Mouse (Mus musculus): Measurements from ENCODE around the gene Mc3r. TPM values are rescaled to one million over a fixed set of nuclear protein-coding genes. Genes with fewer than 3 reads are reported as not detected.

The Mc3r gene
- polyA plus RNA-seq, 1 experiment, result not detected

GRCm38 (mm10) chr2:172289632-172290031, 41.3 kb downstream of the Mc3r start:
- peaks cover 13% of the 10 kb centered on the region for H3K4me1 ChIP-seq (ENCODE audit: control insufficient read depth, insufficient read depth, low read length)
- no peak overlapping the region for H3K27ac ChIP-seq (ENCODE audit: insufficient read depth, low read depth, low read length)
- TF ChIP-seq CTCF (IDR thresholded peaks at IDR 0.05; ENCODE audit: insufficient read depth, low read depth, low read length), result no peak
- no peak for TF ChIP-seq POLR2A (IDR thresholded peaks at IDR 0.05; ENCODE audit: insufficient read depth, low read depth, low read length)
- WGBS, result 47% methylated on average over 1 of the region's 1 CpGs
- H3K4me3 ChIP-seq (ENCODE audit: insufficient read depth, low read depth, low read length), result no peak overlapping the region

- no peak for TF ChIP-seq POLR2A (IDR thresholded peaks at IDR 0.05; ENCODE audit: insufficient read depth, low read depth, low read length)
- no peak for TF ChIP-seq CTCF (IDR thresholded peaks at IDR 0.05; ENCODE audit: insufficient read depth, low read depth, low read length)
- 89% methylated on average over 11 of the region's 11 CpGs for WGBS
- Histone ChIP-seq H3K4me3 (ENCODE audit: insufficient read depth, low read depth, low read length) (no peak overlapping the region), H3K4me1 (ENCODE audit: control insufficient read depth, insufficient read depth, low read length) (peaks cover 13% of the 10 kb centered on the region), H3K27ac (ENCODE audit: insufficient read depth, low read depth, low read length) (no peak overlapping the region)
Measured at GRCm38 (mm10) chr2:172290474-172290873, 42.2 kb downstream of the Mc3r start.

- WGBS, result 96% methylated on average over 7 of the region's 7 CpGs
- H3K4me3 ChIP-seq (ENCODE audit: insufficient read depth, low read depth, low read length), result no peak overlapping the region
Measured at GRCm38 (mm10) chr2:172291025-172291424, 42.7 kb downstream of the Mc3r start.

GRCm38 (mm10) chr2:172291755-172292524, 43.6 kb downstream of the Mc3r start:
- WGBS, result 91% methylated on average over 14 of the region's 14 CpGs
- peaks cover 13% of the 10 kb centered on the region for H3K4me1 ChIP-seq (ENCODE audit: control insufficient read depth, insufficient read depth, low read length)
- H3K4me3 ChIP-seq (ENCODE audit: insufficient read depth, low read depth, low read length), result no peak overlapping the region
- TF ChIP-seq POLR2A (IDR thresholded peaks at IDR 0.05; ENCODE audit: insufficient read depth, low read depth, low read length) (no peak), CTCF (IDR thresholded peaks at IDR 0.05; ENCODE audit: insufficient read depth, low read depth, low read length) (no peak)
- no peak overlapping the region for H3K27ac ChIP-seq (ENCODE audit: insufficient read depth, low read depth, low read length)

More at GRCm38 (mm10) chr2:172291025-172291424, 42.7 kb downstream of the Mc3r start:
- TF ChIP-seq CTCF (IDR thresholded peaks at IDR 0.05; ENCODE audit: insufficient read depth, low read depth, low read length) (no peak), POLR2A (IDR thresholded peaks at IDR 0.05; ENCODE audit: insufficient read depth, low read depth, low read length) (no peak)
- Histone ChIP-seq H3K27ac (ENCODE audit: insufficient read depth, low read depth, low read length) (no peak overlapping the region), H3K4me1 (ENCODE audit: control insufficient read depth, insufficient read depth, low read length) (peaks cover 13% of the 10 kb centered on the region)

- WGBS, result 39% methylated on average over 14 of the region's 14 CpGs
- TF ChIP-seq POLR2A (IDR thresholded peaks at IDR 0.05; ENCODE audit: insufficient read depth, low read depth, low read length) (no peak), CTCF (IDR thresholded peaks at IDR 0.05; ENCODE audit: insufficient read depth, low read depth, low read length) (no peak)
- Histone ChIP-seq H3K27ac (ENCODE audit: insufficient read depth, low read depth, low read length) (peak overlapping the region; percentile 69), H3K4me3 (ENCODE audit: insufficient read depth, low read depth, low read length) (no peak overlapping the region), H3K4me1 (ENCODE audit: control insufficient read depth, insufficient read depth, low read length) (peaks cover 13% of the 10 kb centered on the region)
Measured at GRCm38 (mm10) chr2:172292525-172293405, 44.5 kb downstream of the Mc3r start.

GRCm38 (mm10) chr2:172298083-172298482, 49.8 kb downstream of the Mc3r start:
- Histone ChIP-seq H3K4me3 (ENCODE audit: insufficient read depth, low read depth, low read length) (no peak overlapping the region), H3K27ac (ENCODE audit: insufficient read depth, low read depth, low read length) (no peak overlapping the region), H3K4me1 (ENCODE audit: control insufficient read depth, insufficient read depth, low read length) (peaks cover 7% of the 10 kb centered on the region; the same call in 1 of the 2 replicates)
- 72% methylated on average over 1 of the region's 1 CpGs for WGBS
- no peak for TF ChIP-seq CTCF (IDR thresholded peaks at IDR 0.05; ENCODE audit: insufficient read depth, low read depth, low read length)
- no peak for TF ChIP-seq POLR2A (IDR thresholded peaks at IDR 0.05; ENCODE audit: insufficient read depth, low read depth, low read length)

GRCm38 (mm10) chr2:172298542-172298941, 50.2 kb downstream of the Mc3r start:
- TF ChIP-seq CTCF (IDR thresholded peaks at IDR 0.05; ENCODE audit: insufficient read depth, low read depth, low read length) (no peak), POLR2A (IDR thresholded peaks at IDR 0.05; ENCODE audit: insufficient read depth, low read depth, low read length) (no peak)
- 76% methylated on average over 1 of the region's 1 CpGs for WGBS

GRCm38 (mm10) chr2:172299126-172299921, 51.0 kb downstream of the Mc3r start:
- no peak overlapping the region for H3K4me3 ChIP-seq (ENCODE audit: insufficient read depth, low read depth, low read length)
- peaks cover 7% of the 10 kb centered on the region; the same call in 1 of the 2 replicates for H3K4me1 ChIP-seq (ENCODE audit: control insufficient read depth, insufficient read depth, low read length)
- no peak overlapping the region for H3K27ac ChIP-seq (ENCODE audit: insufficient read depth, low read depth, low read length)
- 21% methylated on average over 14 of the region's 14 CpGs for WGBS
- TF ChIP-seq POLR2A (IDR thresholded peaks at IDR 0.05; ENCODE audit: insufficient read depth, low read depth, low read length) (no peak), CTCF (IDR thresholded peaks at IDR 0.05; ENCODE audit: insufficient read depth, low read depth, low read length) (no peak)

More at GRCm38 (mm10) chr2:172298542-172298941, 50.2 kb downstream of the Mc3r start:
- Histone ChIP-seq H3K4me3 (ENCODE audit: insufficient read depth, low read depth, low read length) (no peak overlapping the region), H3K27ac (ENCODE audit: insufficient read depth, low read depth, low read length) (no peak overlapping the region), H3K4me1 (ENCODE audit: control insufficient read depth, insufficient read depth, low read length) (peaks cover 7% of the 10 kb centered on the region; the same call in 1 of the 2 replicates)

Other genes with a start within 250 kb of the Mc3r start
- gene Cbln4, start 205.0 kb upstream of the Mc3r start, polyA plus RNA-seq (2012; ENCODE audit: insufficient read depth, insufficient read length, low replicate concordance, missing spikeins), result not detected in 2 replicates
- gene Fam210b, start 97.1 kb downstream of the Mc3r start, polyA plus RNA-seq (2012; ENCODE audit: insufficient read depth, insufficient read length, low replicate concordance, missing spikeins), result not detected in 2 replicates
- gene Aurka, start 122.0 kb downstream of the Mc3r start, polyA plus RNA-seq (2012; ENCODE audit: insufficient read depth, insufficient read length, low replicate concordance, missing spikeins), result not detected in 2 replicates
- gene Cstf1, start 122.2 kb downstream of the Mc3r start, polyA plus RNA-seq (2012; ENCODE audit: insufficient read depth, insufficient read length, low replicate concordance, missing spikeins), result not detected in 2 replicates
- not detected in 2 replicates for gene Cass4, start 145.3 kb downstream of the Mc3r start, polyA plus RNA-seq (2012; ENCODE audit: insufficient read depth, insufficient read length, low replicate concordance, missing spikeins)
- gene Rtf2, start 192.1 kb downstream of the Mc3r start, polyA plus RNA-seq (2012; ENCODE audit: insufficient read depth, insufficient read length, low replicate concordance, missing spikeins), result 332 TPM in 1 of 2 replicates, not detected in the other
- not detected in 2 replicates for gene Gcnt7, start 210.1 kb downstream of the Mc3r start, polyA plus RNA-seq (2012; ENCODE audit: insufficient read depth, insufficient read length, low replicate concordance, missing spikeins)
- gene Fam209, start 224.0 kb downstream of the Mc3r start, polyA plus RNA-seq (2012; ENCODE audit: insufficient read depth, insufficient read length, low replicate concordance, missing spikeins), result not detected in 2 replicates